Mouse (Mus musculus) liver, embryonic 14.5 days (tissue): ENCODE data around the gene 1700019D03Rik.

Source experiments
- CTCF ChIP-seq: IDR thresholded peaks from 2 replicates; pipeline ENCODE4 v1.5.1; 2016; ENCODE audit warnings: antibody characterized with exemption, low read depth, control low read depth
- EP300 ChIP-seq: IDR thresholded peaks from 2 replicates; pipeline ENCODE4 v1.6.1; 2016; ENCODE audit warnings: antibody characterized with exemption, low read depth

DNA sequence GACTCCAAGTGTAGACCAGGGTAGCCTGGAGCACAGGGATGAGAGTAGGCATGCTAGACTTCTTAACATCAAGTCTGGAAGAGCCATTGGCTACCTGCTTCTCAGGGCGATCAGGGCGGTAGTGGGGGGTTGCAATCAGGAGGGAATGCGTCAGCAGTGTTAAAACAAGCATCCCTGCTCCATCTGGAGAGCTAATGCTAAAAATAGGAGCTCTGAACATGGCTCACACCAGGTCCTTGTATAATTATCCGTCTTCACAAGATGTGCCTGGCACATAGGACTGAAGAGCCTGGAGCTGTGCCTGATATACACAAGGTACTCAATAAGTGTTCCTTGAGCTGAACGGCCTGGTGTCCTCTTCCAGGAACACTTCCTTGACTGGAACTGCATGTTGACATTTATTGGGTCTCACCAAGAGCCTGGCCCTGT lies 17.5 kb upstream of the 1700019D03Rik start:
- no peak for TF ChIP-seq EP300
- TF ChIP-seq CTCF = no peak
